Mouse (Mus musculus) ES-E14 (cell line): ENCODE data around the gene Gm9844. TPM values are rescaled to one million over a fixed set of nuclear protein-coding genes. Genes with fewer than 3 reads are reported as not detected.

Experiments
- DNase-seq: peaks from one replicate; pipeline ENCODE4 v3.0.0-alpha.2; 2013; ENCODE audit warnings: low read depth, low spot score
- H3K27ac ChIP-seq: 2 replicates; pipeline ENCODE4 v1.5.1; 2012; ENCODE audit warnings: low read depth, mild to moderate bottlenecking, low read length, moderate library complexity, mixed read lengths; ENCODE audit not compliant: poor library complexity, insufficient read depth, severe bottlenecking
- H3K36me3 ChIP-seq: 2 replicates; pipeline ENCODE4 v1.6.1; 2012; ENCODE audit warnings: mild to moderate bottlenecking, low read length, moderate library complexity, mixed read lengths; ENCODE audit not compliant: control insufficient read depth, poor library complexity, insufficient read depth, severe bottlenecking
- H3K4me1 ChIP-seq, 2 experiments: fragments of 150-350 bp in 1 of 2; sonication (generic) in 1 of 2; 2 replicates each; pipeline ENCODE4 v1.6.1; 2012; ENCODE audit warnings: low read length in 2 of 2, mild to moderate bottlenecking in 1 of 2, mixed read lengths in 1 of 2; ENCODE audit not compliant: control insufficient read depth in 2 of 2, insufficient read depth in 2 of 2, poor library complexity in 1 of 2
- H3K4me3 ChIP-seq, 2 experiments: fragments of 150-350 bp in 1 of 2; sonication (generic) in 1 of 2; 2 replicates each; pipeline ENCODE4 v1.5.1; 2012; ENCODE audit warnings: low read length in 2 of 2, low read depth in 1 of 2, mild to moderate bottlenecking in 1 of 2, mixed read lengths in 1 of 2; ENCODE audit not compliant: insufficient read depth in 1 of 2, poor library complexity in 1 of 2, severe bottlenecking in 1 of 2
- H3K9ac ChIP-seq: 2 replicates; pipeline ENCODE4 v1.6.1; 2012; ENCODE audit warnings: low read depth, mild to moderate bottlenecking, low read length, mixed read lengths; ENCODE audit not compliant: poor library complexity, insufficient read depth, severe bottlenecking
- H3K9me3 ChIP-seq: fragments of 150-350 bp; sonication (generic); 2 replicates; pipeline ENCODE4 v1.6.1; 2012; ENCODE audit warnings: low read depth, mild to moderate bottlenecking, low read length; ENCODE audit not compliant: control insufficient read depth, insufficient read depth
- CHD2 ChIP-seq: IDR thresholded peaks from 2 replicates; pipeline ENCODE4 v1.6.1; 2014; ENCODE audit warnings: mild to moderate bottlenecking, low read depth, low read length, inconsistent platforms
- HCFC1 ChIP-seq: IDR thresholded peaks from 2 replicates; pipeline ENCODE4 v1.6.1; 2012; ENCODE audit warnings: low read length, inconsistent platforms, borderline replicate concordance; ENCODE audit not compliant: insufficient read depth
- MAFK ChIP-seq: IDR thresholded peaks from 2 replicates; pipeline ENCODE4 v1.6.1; 2014; ENCODE audit warnings: mild to moderate bottlenecking, low read depth, low read length, inconsistent platforms; ENCODE audit not compliant: insufficient read depth
- ZC3H11A ChIP-seq: IDR thresholded peaks from 2 replicates; pipeline ENCODE4 v1.6.1; 2012; ENCODE audit warnings: low read depth, mild to moderate bottlenecking, inconsistent platforms, low read length, borderline replicate concordance
- ZNF384 ChIP-seq: IDR thresholded peaks from 2 replicates; pipeline ENCODE4 v1.6.1; 2012; ENCODE audit warnings: low read depth, low read length, inconsistent platforms
- in situ Hi-C, 2 experiments: fragments of 600-800 bp; cut with MboI; formaldehyde crosslinking; loops; one replicate each; pipeline ENCODE4 v1.15.1; 2025; ENCODE audit warnings: low sequenced_read_pairs in 2 of 2, inconsistent platforms in 1 of 2; ENCODE audit not compliant: unreplicated experiment in 2 of 2
- total RNA-seq: library from RNA; depleted of rRNA; stranded (reverse); fragments of 300-350 nt; gene quantifications from 2 replicates; pipeline ENCODE4 v1.2.3, GENCODE M21; 2012

The Gm9844 gene
- total RNA-seq, 1 experiment = 6.7 TPM

GRCm38 (mm10) chr7:24856460-24857120, 5.4 kb upstream of the Gm9844 start:
- Histone ChIP-seq H3K36me3 (no peaks in the 10 kb centered on the region), H3K4me1 (peaks cover 5 to 28% of the 10 kb centered on the region in 2 experiments; a peak in 3 of 4 replicates), H3K9ac (peak overlapping the region; percentile 23; the same call in 1 of the 2 replicates), H3K4me3 (no peak overlapping the region), H3K27ac (no peak overlapping the region), H3K9me3 (no peaks in the 10 kb centered on the region)
- DNase-seq = no peak
- TF ChIP-seq HCFC1 (no peak), ZC3H11A (no peak), ZNF384 (no peak), CHD2 (no peak), MAFK (no peak)
- in situ Hi-C loops = no loop called here

- H3K36me3 ChIP-seq = no peaks in the 10 kb centered on the region
- H3K9ac ChIP-seq = no peak overlapping the region
- no peaks in the 10 kb centered on the region for H3K9me3 ChIP-seq
- in situ Hi-C loops = no loop called here
- H3K4me3 ChIP-seq = no peak overlapping the region
- DNase-seq = no peak
- TF ChIP-seq CHD2 (no peak), HCFC1 (no peak), ZNF384 (no peak), MAFK (no peak), ZC3H11A (no peak)
- no peak overlapping the region for H3K27ac ChIP-seq
- H3K4me1 ChIP-seq = peaks cover 0 to 12% of the 10 kb centered on the region in 2 experiments; a peak in 2 of 4 replicates
Observed at GRCm38 (mm10) chr7:24859234-24859633, 2.8 kb upstream of the Gm9844 start.

GRCm38 (mm10) chr7:24862853-24863252, 840 bp downstream of the Gm9844 start:
- no peak overlapping the region for H3K4me3 ChIP-seq
- H3K27ac ChIP-seq = no peak overlapping the region
- H3K9ac ChIP-seq = no peak overlapping the region
- no peaks in the 10 kb centered on the region for H3K4me1 ChIP-seq
- no peak for DNase-seq
- no peaks in the 10 kb centered on the region for H3K36me3 ChIP-seq
- in situ Hi-C loops = no loop called here
- H3K9me3 ChIP-seq = no peaks in the 10 kb centered on the region
- TF ChIP-seq MAFK = no peak
- no peak for TF ChIP-seq CHD2
- TF ChIP-seq ZC3H11A = no peak
- no peak for TF ChIP-seq ZNF384
- TF ChIP-seq HCFC1 = no peak

GRCm38 (mm10) chr7:24864156-24864555, 2.1 kb downstream of the Gm9844 start:
- DNase-seq = no peak
- in situ Hi-C loops = no loop called here

GRCm38 (mm10) chr7:24869080-24869479, 7.1 kb downstream of the Gm9844 start:
- TF ChIP-seq ZC3H11A = no peak
- TF ChIP-seq MAFK = no peak
- TF ChIP-seq CHD2 = no peak
- no peak for TF ChIP-seq HCFC1
- no peak for TF ChIP-seq ZNF384
- Histone ChIP-seq H3K4me3 (no peak overlapping the region), H3K4me1 (peaks cover 0 to 3% of the 10 kb centered on the region in 2 experiments; a peak in 1 of 4 replicates), H3K9ac (no peak overlapping the region), H3K9me3 (no peaks in the 10 kb centered on the region), H3K27ac (no peak overlapping the region), H3K36me3 (no peaks in the 10 kb centered on the region)
- in situ Hi-C loops = no loop called here
- DNase-seq = no peak

More at GRCm38 (mm10) chr7:24864156-24864555, 2.1 kb downstream of the Gm9844 start:
- no peak for TF ChIP-seq MAFK
- no peak for TF ChIP-seq HCFC1
- no peak for TF ChIP-seq ZNF384
- TF ChIP-seq CHD2 = no peak
- TF ChIP-seq ZC3H11A = no peak
- Histone ChIP-seq H3K4me1 (no peaks in the 10 kb centered on the region), H3K4me3 (no peak overlapping the region), H3K9ac (no peak overlapping the region), H3K27ac (no peak overlapping the region), H3K9me3 (no peaks in the 10 kb centered on the region), H3K36me3 (no peaks in the 10 kb centered on the region)
